Mouse (Mus musculus) kidney, adult 2 months (tissue): ENCODE data around the gene Arntl2. TPM values are rescaled to one million over a fixed set of nuclear protein-coding genes. Genes with fewer than 3 reads are reported as not detected.
A peak's percentile ranks its signal among the peaks of the same experiment; 100 is the strongest.

Source experiments
- DNase-seq: peaks from one replicate; pipeline ENCODE4 v3.0.0; 2021
- H3K27ac ChIP-seq: fragments of 200-500 bp; 2 replicates; pipeline ENCODE4 v1.5.1; 2012; ENCODE audit warnings: low read depth, low read length, control low read depth, inconsistent platforms; ENCODE audit not compliant: insufficient read depth
- H3K27me3 ChIP-seq: fragments of 200-500 bp; replicated peaks from 2 replicates; pipeline ENCODE4 v1.6.1; 2012; ENCODE audit warnings: mild to moderate bottlenecking, moderate library complexity, low read length, inconsistent platforms; ENCODE audit not compliant: control insufficient read depth, insufficient read depth
- H3K36me3 ChIP-seq: fragments of 200-500 bp; 2 replicates; pipeline ENCODE4 v1.6.1; 2012; ENCODE audit warnings: mild to moderate bottlenecking, moderate library complexity, low read length, inconsistent platforms; ENCODE audit not compliant: control insufficient read depth, insufficient read depth
- H3K4me1 ChIP-seq: fragments of 200-500 bp; 2 replicates; pipeline ENCODE4 v1.6.1; 2011; ENCODE audit warnings: low read length; ENCODE audit not compliant: control insufficient read depth, insufficient read depth
- H3K4me3 ChIP-seq: fragments of 200-500 bp; 2 replicates; pipeline ENCODE4 v1.5.1; 2011; ENCODE audit warnings: mild to moderate bottlenecking, low read depth, low read length, control low read depth; ENCODE audit not compliant: insufficient read depth
- CTCF ChIP-seq: fragments of 200-500 bp; conservative IDR thresholded peaks from 2 replicates; pipeline ENCODE4 v1.5.1; 2011; ENCODE audit warnings: low read depth, mild to moderate bottlenecking, control low read depth, low read length, moderate library complexity, mixed read lengths; ENCODE audit not compliant: insufficient read depth, insufficient read length
- POLR2A ChIP-seq: fragments of 200-500 bp; IDR thresholded peaks from one replicate; pipeline ENCODE4 v1.6.1; 2011; ENCODE audit warnings: low read depth, low read length, control low read depth
- WGBS: fragments of 180-500 bp; shearing (Covaris S2); methylation state at CpG from one replicate; pipeline ENCODE4 v1.1.7; 2018; 5-methylcytosine and 5-hydroxymethylcytosine counted together
- polyA plus RNA-seq: library from polyadenylated mRNA; depleted of rRNA; stranded (reverse); fragments of >200 nt; gene quantifications from 2 replicates; pipeline ENCODE4 v1.2.3, GENCODE M21; 2012; rRNA removed

The Arntl2 gene
- 3.3 and 4.1 TPM in 2 replicates for polyA plus RNA-seq

GRCm38 (mm10) chr6:146795924-146796545, at the start of gene Arntl2:
Gene Arntl2 (plus strand): TSS chr6:146796055.
- H3K27me3 ChIP-seq, result no peaks in the 10 kb centered on the region
- DNase-seq, result peak; percentile 75
- H3K27ac ChIP-seq, result no peak within 1 kb of the TSS
- H3K4me3 ChIP-seq, result peak within 1 kb of the TSS; percentile 51
- no peak for TF ChIP-seq POLR2A
- TF ChIP-seq CTCF, result no peak
- WGBS, result 3% methylated on average over 36 of the region's 36 CpGs
- H3K36me3 ChIP-seq, result no peaks in the 10 kb centered on the region
- H3K4me1 ChIP-seq, result no peaks in the 10 kb centered on the region

DNA sequence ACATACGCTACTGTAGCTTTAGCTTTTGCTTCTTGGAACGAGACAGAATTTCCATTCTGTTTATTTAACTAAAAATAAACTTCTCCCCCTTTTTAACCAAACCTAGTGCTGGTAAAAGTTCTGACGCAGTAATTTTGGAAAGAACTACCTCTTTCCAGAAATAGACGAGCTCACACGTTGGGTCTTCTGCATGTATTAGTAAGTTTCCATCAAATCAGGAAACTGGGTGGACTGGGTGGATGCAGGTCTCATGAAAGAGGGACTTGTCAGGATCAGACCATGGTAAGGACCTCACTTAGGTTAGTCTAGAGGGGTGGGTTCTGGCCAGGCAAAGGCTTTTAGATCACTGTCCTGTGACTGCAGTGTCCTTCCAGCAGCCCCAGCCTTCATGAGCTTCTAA, 49.3 kb upstream of the Arntl2 start:
- H3K27ac ChIP-seq, result no peak overlapping the region; the same call in 1 of the 2 replicates
- peaks cover under 1% of the 10 kb centered on the region; the same call in 1 of the 2 replicates for H3K4me1 ChIP-seq
- TF ChIP-seq POLR2A (no peak), CTCF (no peak)
- H3K27me3 ChIP-seq, result no peaks in the 10 kb centered on the region
- 61% methylated on average over 5 of the region's 5 CpGs for whole genome bisulfite sequencing
- DNase-seq, result no peak
- no peak overlapping the region for H3K4me3 ChIP-seq
- H3K36me3 ChIP-seq, result no peaks in the 10 kb centered on the region

- no peaks in the 10 kb centered on the region for H3K36me3 ChIP-seq
- no peak overlapping the region; the same call in 1 of the 2 replicates for H3K27ac ChIP-seq
- DNase-seq, result no peak
Observed at GRCm38 (mm10) chr6:146747057-146747456, 48.8 kb upstream of the Arntl2 start.

DNA sequence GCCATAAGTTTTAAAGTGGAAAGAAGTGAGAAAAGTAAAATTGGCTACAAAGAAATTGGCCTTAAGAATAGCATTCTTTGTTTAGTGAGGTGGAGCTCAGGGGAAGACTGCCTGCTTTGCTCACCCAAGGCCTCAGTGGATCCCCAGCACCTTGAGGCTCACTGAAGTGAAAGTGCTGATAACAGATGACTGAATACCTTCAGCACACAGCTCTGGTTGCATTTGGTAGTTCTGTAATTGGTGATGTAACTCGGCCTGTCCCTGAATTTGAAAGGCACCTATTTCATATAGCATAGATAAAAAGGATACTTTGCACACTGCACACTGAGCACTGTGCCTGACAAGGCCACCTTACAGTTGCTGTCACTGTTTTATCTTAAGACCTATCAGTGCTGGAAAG, 47.6 kb upstream of the Arntl2 start:
- WGBS, result 96% methylated on average over 1 of the region's 1 CpGs

More at GRCm38 (mm10) chr6:146747057-146747456, 48.8 kb upstream of the Arntl2 start:
- Histone ChIP-seq H3K4me3 (no peak overlapping the region), H3K27me3 (no peaks in the 10 kb centered on the region), H3K4me1 (peaks cover 4% of the 10 kb centered on the region; the same call in 1 of the 2 replicates)
- TF ChIP-seq CTCF, result no peak
- no peak for TF ChIP-seq POLR2A

DNA sequence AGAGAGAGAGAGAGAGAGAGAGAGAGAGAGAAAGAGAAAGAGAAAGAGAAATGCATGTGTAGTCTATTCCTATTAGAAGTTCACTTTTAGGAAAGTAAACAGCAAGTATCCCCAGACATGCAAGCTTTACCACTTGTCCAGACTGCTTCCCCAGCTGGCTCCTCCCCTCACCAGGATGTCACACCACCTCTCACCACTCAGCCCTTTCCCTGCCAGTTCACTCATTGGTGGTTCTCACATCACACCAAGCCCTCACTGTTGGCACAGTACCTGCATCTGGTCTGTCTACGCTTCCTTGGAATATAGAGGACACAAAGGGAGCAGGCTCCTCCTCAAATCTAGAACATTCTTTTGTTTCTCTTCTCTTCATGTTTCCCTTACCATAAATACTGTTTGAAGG, 44.2 kb upstream of the Arntl2 start:
- 49% methylated on average over 1 of the region's 1 CpGs for WGBS
- Histone ChIP-seq H3K36me3 (no peaks in the 10 kb centered on the region), H3K4me3 (no peak overlapping the region), H3K27ac (no peak overlapping the region), H3K27me3 (no peaks in the 10 kb centered on the region), H3K4me1 (peaks cover 7% of the 10 kb centered on the region; the same call in 1 of the 2 replicates)
- DNase-seq, result peak; percentile 20
- TF ChIP-seq POLR2A (no peak), CTCF (no peak)

More for the DNA sequence above, 47.6 kb upstream of the Arntl2 start:
- DNase-seq, result no peak
- H3K27me3 ChIP-seq, result no peaks in the 10 kb centered on the region
- H3K36me3 ChIP-seq, result no peaks in the 10 kb centered on the region
- no peak overlapping the region for H3K4me3 ChIP-seq
- H3K4me1 ChIP-seq, result peaks cover 4% of the 10 kb centered on the region; the same call in 1 of the 2 replicates
- TF ChIP-seq CTCF (no peak), POLR2A (no peak)
- no peak overlapping the region for H3K27ac ChIP-seq

- no peak for TF ChIP-seq POLR2A
- no peak for TF ChIP-seq CTCF
- Histone ChIP-seq H3K4me3 (no peak overlapping the region), H3K4me1 (peaks cover 7% of the 10 kb centered on the region; the same call in 1 of the 2 replicates), H3K27ac (no peak overlapping the region), H3K36me3 (no peaks in the 10 kb centered on the region), H3K27me3 (no peaks in the 10 kb centered on the region)
- DNase-seq, result no peak
- WGBS, result 98% methylated on average over 2 of the region's 2 CpGs
Observed at GRCm38 (mm10) chr6:146752178-146752577, 43.7 kb upstream of the Arntl2 start.

DNA sequence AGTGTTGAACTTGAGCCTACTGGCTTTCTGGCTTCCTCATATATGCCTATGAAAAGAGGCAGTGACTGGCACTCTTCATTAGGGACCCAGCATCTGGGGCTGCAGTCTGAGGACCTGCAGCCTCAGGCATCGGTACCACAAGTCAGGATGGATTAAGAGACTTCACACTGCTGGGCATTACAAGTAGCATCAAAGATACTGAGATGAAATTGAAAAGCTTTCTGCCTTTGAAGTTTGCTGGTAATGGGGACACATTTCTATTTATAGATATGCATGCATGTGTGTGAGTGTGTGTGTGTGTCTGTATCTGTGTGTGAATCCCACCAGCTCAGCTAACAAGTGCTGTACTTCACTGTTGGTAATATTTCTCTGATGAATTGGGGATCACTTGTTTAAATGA, 43.2 kb upstream of the Arntl2 start:
- H3K36me3 ChIP-seq, result no peaks in the 10 kb centered on the region
- no peak overlapping the region for H3K4me3 ChIP-seq
- TF ChIP-seq CTCF (no peak), POLR2A (no peak)
- WGBS, result 91% methylated on average over 1 of the region's 1 CpGs
- H3K4me1 ChIP-seq, result peaks cover 7% of the 10 kb centered on the region; the same call in 1 of the 2 replicates
- DNase-seq, result no peak
- no peak overlapping the region for H3K27ac ChIP-seq
- H3K27me3 ChIP-seq, result no peaks in the 10 kb centered on the region
